Mouse (Mus musculus): ENCODE measurements around the gene 1700056E22Rik.

1700056E22Rik gene

GRCm38 (mm10) chr1:184023971-184024370 lies 10.1 kb downstream of the 1700056E22Rik start:
- no peak for DNase-seq (ENCODE audit: low read depth in 2 of 2, low spot score in 2 of 2)

GRCm38 (mm10) chr1:184019722-184020107 lies 14.4 kb downstream of the 1700056E22Rik start:
- DNase-seq (ENCODE audit: low read depth in 2 of 2, low spot score in 2 of 2) = no peak

- no peak for DNase-seq (ENCODE audit: low read depth in 2 of 2, low spot score in 2 of 2)
These were observed 14.9 kb downstream of the 1700056E22Rik start for GRCm38 (mm10) chr1:184019042-184019721.

GRCm38 (mm10) chr1:184017606-184018005 lies 16.5 kb downstream of the 1700056E22Rik start:
- DNase-seq (ENCODE audit: low read depth in 2 of 2, low spot score in 2 of 2) = no peak

- no peak for DNase-seq (ENCODE audit: low read depth in 2 of 2, low spot score in 2 of 2)
These were observed 17.9 kb downstream of the 1700056E22Rik start for GRCm38 (mm10) chr1:184015995-184016730.

- DNase-seq (ENCODE audit: low read depth in 2 of 2, low spot score in 2 of 2) = no peak
These were observed 20.0 kb downstream of the 1700056E22Rik start for GRCm38 (mm10) chr1:184014091-184014490.

- DNase-seq (ENCODE audit: low read depth in 2 of 2, low spot score in 2 of 2) = no peak
These were observed 21.0 kb downstream of the 1700056E22Rik start, which contains the start of gene Dusp10 for GRCm38 (mm10) chr1:184013106-184013505. TSS of gene Dusp10 (plus strand) at chr1:184013302.

- no peak for DNase-seq (ENCODE audit: low read depth in 2 of 2, low spot score in 2 of 2)
These were observed 22.8 kb downstream of the 1700056E22Rik start for GRCm38 (mm10) chr1:184011311-184011710.

- no peak for DNase-seq (ENCODE audit: low read depth in 2 of 2, low spot score in 2 of 2)
These were observed 28.0 kb downstream of the 1700056E22Rik start for GRCm38 (mm10) chr1:184006086-184006485.

- peak; percentile 78 to 83 for DNase-seq (ENCODE audit: low read depth in 2 of 2, low spot score in 2 of 2)
These were observed 28.6 kb downstream of the 1700056E22Rik start for GRCm38 (mm10) chr1:184005315-184006058.

GRCm38 (mm10) chr1:184004311-184004710 lies 29.8 kb downstream of the 1700056E22Rik start:
- DNase-seq (ENCODE audit: low read depth in 2 of 2, low spot score in 2 of 2) = no peak

GRCm38 (mm10) chr1:184002470-184002869 lies 31.6 kb downstream of the 1700056E22Rik start:
- no peak for DNase-seq (ENCODE audit: low read depth in 2 of 2, low spot score in 2 of 2)

GRCm38 (mm10) chr1:183997207-183997606 lies 36.9 kb downstream of the 1700056E22Rik start:
- no peak for DNase-seq (ENCODE audit: low read depth in 2 of 2, low spot score in 2 of 2)

- no peak for DNase-seq (ENCODE audit: low read depth in 2 of 2, low spot score in 2 of 2)
These were observed 42.2 kb downstream of the 1700056E22Rik start for GRCm38 (mm10) chr1:183991921-183992320.

- DNase-seq (ENCODE audit: low read depth in 2 of 2, low spot score in 2 of 2) = peak; percentile 55 to 65
These were observed 46.3 kb downstream of the 1700056E22Rik start for GRCm38 (mm10) chr1:183987711-183988245.
